Mouse (Mus musculus) R1 (cell line): ENCODE data around the gene Pcsk5.

Source experiments
- DNase-seq: peaks from one replicate; pipeline ENCODE4 v3.0.0-alpha.2; 2018; ENCODE audit warnings: low read depth, low spot score

The Pcsk5 gene

DNA sequence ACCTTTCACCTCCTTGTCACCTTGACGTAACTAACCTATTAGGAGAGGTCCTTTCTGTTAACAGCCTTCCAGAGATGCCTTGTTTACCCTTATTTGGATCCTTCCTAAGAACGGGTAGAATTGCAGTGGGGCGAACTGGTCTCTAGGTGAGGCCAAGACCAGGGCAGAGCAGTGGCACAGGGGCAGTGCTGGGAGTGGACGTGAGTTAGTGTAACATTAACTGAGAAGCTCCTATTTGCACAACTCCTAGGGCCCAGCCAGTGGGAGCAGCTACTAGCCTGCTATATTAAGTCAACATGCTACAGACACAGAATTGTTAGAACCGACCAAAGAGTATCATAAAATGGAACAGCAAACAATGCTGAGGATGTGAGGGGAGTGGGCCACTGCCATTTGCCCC is 30.8 kb downstream of the Pcsk5 start:
- no peak for DNase-seq

DNA sequence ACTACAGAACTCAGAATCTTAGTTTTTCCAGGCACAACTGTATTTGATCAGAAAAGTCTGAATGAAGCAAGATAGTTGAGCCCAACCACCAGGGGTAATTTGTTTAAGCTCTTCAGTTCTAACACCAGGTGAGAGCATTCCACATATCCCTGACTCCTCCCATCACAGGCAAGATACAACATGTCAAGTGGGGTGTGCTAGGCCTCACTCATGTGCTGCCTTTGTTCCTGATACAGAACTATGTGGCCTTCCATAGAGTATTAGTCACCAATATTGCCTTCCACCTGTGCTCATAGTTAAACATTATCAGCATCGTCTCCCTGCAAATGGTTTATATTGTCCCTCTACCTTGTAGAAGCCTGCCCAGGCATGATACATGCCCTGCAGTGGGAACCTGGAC is 36.6 kb downstream of the Pcsk5 start:
- DNase-seq = no peak

DNA sequence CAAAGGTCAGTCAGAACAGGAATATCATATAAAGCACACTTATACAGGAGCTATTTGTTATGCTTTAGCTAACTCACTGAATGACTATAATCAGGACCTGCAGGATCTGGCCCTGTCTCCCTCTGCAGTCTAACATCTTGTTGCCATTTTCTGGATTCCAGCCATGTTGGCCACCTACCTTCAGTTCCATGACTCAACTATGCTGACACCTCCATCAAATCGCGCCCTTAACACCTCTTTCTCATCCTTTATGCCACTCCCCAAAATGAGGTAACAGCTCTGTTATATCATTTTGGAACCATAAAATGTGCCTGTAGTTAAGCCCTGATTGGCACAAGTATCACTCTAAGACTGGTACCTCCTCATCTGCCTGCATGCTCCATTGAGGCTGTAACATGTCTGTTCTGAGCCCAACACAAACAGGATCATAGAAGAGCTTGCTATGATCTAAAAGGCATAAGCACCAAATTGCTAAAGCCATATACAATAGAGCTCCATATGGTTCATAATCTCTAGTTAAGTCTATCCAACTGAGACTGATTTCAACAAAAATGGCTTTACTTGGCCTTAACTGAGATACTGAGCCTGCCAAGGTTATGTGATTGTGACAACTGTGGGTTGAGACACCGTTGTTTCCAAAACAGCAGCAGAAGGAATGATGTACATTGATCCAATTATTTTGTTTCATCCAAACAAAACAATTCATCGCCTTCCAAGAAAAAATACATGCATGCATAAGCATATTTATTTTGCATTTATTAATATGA is 37.8 kb downstream of the Pcsk5 start:
- DNase-seq = no peak

DNA sequence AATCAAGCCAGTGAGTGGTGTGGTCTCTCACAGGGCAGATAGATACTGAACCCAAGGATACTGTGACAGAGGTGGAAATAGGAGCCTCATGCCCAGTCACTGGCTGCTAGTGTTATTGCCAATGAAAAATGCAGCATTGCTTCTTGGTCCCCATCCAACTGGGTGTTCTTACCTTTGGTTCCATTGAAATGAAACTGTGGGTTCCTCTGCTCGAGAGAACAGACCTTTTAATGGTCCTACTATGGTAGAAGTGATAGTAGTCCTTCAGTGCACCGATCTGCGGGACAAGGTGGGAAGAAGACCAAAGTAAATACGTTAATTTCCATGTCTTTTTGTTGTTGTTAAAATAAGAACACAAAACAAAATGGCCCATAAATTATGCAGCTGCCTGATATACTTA is 44.0 kb downstream of the Pcsk5 start:
- no peak for DNase-seq

DNA sequence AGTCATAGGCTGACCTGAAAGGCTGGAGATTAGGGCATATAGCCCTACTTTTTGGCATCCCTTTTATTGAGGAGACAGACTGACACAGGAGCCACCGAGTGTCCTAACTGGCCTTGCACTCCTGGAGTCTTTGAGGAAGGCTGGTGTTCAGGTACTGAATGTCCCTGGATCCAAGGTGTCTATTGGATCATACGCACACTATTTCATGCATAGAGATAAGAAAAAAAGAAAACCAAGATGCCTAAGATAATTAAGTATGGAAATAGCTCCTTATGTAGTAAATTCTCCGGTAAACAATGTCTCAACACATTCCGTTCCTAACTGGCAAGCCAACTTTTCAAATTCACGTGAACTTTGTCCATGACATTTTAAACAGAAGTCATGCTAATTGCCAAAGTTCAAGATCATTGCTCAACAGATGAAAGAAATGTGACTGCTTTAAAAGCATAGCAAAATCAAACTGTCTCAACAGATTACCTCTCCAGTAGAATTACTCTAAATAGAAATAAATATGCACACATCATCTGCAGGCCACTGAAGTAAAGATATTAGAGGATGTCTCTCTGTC is 45.9 kb downstream of the Pcsk5 start:
- DNase-seq = no peak

DNA sequence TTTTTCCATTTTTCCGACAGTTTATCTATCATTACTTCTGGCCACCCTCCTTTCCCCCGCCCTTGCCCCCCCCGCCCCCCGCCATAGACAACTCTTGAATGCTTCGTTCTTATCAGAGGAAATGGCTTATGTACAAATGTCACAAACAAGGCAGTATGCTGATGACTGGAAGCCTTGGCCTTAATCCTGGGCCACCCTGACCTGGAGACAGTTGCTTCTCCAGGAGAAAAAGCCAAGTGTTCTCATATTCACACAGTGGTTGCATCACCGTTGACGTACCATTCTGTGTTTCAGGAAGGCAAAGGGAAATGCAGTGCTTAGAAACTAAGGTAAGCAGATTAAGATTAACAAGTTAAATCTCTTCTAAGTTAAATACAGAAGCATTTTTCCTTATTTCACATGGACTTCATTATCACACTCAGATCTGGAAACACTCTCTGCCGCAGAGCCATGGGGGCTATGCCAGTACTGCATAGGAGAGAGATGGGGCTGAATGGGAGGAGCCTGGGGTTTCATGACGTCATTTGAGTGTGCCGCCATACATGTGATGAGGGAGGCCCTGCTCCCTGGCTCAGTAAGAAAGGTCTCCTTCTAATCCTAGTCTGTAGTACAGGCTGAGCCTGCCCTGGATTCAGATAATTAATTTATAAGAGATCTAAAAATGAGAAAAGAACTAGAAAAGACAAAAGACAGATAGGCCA is 48.7 kb downstream of the Pcsk5 start:
- peak; percentile 3 for DNase-seq

DNA sequence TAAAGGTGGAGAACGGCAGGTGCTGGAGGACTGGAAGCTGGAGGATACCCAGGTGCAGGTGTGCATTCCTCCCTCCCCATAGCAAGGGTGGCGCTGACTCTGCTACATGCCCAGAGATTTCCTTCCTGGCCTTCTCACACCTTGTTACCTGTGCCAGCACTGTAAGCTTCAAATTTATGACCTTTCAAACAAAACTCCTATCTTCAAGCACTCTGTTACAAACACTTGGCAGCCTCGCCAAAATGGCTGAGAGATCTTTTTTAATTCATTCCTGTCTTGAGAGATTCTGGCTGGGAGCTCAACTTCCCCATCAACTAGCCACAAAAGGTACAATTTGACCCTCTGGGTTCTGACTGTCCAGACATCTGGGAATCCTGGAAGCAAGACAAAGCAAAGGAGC is 50.7 kb downstream of the Pcsk5 start:
- DNase-seq = no peak

DNA sequence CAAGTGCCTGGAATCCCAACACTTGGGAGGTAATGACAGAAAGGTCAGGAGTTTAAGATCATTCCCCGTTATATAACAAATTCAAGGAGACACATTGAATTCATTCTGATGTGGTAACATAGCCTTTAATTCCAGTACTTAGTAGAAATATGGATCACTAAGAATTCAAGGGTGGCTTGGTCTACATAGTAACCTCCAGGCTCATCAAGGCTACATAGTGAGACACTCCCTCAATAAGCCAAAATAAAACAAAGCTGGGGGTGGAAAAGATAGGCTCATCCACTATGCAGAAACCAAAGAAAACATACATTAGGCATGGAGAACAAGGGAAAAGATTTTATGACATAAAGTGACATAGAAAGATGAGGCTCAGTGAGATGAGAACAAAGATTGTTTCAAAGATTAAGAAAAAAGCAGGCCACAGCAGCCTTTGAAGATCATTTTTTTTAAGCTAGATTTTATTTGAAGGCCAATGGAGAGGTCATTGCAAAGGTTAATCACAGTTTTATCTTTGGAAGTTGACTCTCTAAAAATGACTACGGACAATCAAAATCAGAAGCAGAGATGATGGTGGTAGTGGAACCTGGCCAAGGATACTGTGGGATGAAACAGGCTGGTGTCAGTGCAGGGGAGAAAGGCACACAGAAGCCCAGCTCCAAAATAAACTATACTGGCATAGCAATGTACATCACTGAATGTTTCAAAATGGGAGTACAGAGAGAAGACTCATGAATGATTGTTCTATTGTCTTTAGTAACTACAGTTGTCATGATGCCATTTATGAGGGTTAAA is 52.8 kb downstream of the Pcsk5 start:
- DNase-seq = no peak

DNA sequence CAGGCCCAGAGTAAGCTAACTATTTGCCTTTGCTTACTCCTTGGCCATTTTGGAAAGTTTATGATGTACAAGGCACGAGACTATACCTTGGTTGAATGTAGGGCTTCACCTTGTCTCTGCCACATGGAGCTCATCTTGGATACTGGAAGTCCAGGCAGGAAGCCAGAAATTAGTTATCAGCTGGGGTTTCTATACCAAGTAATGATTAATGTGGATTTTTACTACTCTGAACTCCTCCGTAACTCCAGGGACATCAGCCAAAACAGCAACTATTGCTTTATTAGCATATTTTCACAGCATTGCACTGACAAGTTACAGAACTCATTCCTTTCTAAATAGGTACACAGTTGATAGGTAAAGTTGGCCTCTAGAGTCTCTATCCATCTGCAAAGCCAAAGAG is 54.2 kb downstream of the Pcsk5 start:
- no peak for DNase-seq

DNA sequence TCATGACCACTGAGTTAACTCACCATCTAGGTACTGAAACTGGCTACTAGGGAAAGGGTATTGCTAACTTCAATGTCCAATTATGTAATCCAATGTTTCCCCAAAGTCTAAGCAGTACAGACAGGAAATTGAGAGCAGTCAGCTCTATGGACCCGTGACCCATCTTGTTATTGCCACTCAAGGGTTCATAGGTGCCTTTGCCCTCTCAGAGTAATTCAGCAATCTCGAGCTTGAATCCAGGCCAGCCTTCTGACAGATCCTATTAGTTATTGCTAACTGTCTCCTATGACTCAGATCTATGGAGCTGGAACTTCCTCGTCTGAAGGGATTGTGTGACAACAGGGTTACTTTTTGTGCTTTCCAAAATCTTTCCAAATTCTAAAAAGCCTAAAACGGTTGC is 56.1 kb downstream of the Pcsk5 start:
- DNase-seq = no peak

DNA sequence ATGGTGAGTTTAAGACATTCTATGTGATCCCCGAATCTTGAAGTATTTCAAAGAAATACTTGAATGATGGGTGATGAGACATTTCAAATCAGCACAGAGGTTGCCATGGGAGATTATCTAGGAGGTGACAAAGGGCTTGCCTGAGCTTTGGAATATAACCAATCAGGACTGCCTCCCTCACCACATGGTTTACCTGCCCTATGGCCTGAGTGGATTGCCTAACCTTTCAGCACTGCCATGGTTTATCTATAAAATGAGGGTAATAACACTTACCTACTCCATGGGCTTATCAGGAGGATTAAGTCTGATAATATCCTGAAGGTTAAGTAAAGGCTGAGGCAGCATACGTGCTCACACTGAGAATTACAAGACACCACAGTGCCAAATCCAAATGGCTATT is 61.5 kb downstream of the Pcsk5 start:
- no peak for DNase-seq

DNA sequence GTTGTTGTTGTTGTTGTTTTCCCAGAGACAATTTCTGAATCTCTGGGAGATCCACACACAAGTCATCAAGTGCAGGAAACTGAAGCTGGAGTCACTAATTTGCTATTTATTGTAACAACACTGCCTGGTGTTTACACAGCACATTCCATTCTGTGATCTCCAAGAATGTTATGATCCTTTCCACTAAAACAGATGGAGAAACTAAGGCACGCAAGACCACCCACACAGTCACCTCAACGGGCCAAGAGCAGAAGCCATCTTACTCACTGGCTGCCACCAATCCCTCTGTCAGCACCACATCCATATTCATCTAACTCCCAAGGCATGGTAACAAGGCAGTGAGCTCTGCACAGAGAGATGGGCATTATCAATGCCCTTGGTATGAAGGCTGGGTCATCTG is 62.3 kb downstream of the Pcsk5 start:
- no peak for DNase-seq

DNA sequence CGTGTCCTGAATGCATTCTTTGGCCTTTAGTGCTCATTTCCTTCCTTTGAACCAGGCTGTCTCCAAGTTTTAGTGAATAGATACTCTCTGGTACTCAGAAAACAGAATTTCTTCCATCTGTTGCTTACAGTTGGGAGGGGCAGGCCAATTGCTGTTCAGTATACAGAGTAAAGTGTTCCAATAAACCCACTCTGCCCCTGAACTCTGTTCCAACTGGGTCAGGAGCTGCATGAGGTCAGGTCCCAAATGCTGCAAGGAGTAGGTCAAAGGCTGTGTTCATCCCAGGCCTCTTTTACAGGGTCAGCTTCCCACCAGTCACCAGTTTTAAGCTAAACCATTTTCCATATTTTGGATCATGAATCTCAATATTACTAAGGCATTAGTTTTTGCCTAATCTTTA is 63.4 kb downstream of the Pcsk5 start:
- DNase-seq = no peak

DNA sequence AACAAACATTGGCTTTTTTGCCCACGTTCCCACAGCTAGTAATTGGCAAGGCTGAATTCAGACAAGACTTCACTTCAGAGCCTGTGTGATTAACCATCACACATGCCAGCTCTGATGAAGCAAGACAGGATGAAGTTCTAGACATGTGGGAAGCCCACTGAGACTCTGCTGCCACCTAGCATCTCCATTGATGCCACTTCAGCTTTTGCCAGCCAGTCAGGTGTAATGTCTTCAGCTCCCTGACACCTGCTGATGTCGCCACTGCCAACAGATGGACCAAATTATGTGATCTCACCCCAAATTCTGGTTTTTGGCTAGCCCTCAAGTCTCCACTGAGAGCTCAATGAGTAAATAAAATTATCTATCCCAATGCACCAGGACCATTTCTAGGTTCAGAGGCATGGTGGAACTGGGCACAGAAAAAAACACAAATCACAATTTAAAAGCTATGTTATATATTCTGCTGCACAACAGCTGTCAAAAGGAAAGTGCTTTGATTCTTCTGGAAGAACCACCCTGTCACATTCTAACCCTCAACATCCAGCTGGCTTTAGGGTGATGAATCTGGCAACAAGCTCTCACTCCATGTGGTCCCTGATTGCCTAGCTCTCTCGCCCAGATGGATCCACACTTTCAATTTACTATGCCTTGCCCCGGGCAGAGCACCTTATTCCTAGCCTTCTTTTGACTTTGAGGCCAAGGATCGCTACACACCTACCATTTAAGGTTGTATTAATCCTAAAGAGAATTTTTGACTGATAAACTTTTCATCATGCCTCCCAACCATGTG is 67.6 kb downstream of the Pcsk5 start:
- no peak for DNase-seq

DNA sequence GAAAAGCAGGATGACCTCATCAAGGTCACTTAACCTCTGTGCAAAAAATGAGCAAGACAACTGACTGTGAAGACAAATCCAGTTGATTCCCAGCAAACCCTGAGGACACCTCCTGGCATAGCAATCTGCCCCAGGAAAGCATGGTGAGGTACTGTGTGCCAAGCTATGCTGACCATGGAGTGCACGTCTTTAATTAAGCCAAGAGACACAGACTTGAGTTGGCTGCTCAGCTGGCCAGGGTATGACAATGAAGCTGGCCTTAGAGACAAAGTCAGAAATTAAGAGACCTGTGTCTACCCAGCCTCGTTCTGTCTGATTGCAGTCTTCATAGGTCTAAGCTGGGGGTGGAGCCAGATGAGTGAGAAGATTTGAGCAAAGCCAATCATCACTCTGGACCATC is 72.4 kb downstream of the Pcsk5 start:
- DNase-seq = no peak

DNA sequence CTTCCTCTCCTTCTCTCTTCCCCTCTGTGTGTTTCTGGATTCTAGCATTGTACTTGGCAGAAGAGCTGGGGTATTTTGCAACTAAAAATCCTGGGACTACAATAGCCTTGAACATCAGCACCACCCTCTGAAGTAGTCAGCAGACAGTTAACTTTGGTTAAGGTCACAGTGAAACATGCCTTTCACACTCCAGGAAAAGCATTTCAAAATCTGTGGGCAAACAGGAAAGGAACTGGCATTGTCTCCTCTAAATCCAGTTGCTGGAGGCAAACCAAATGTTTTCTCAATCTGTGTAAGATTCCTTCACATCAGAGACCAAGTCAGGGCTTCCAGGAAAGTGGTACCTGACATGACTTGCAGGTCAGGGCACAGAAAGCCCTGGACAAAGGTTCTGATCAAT is 74.7 kb downstream of the Pcsk5 start:
- no peak for DNase-seq

DNA sequence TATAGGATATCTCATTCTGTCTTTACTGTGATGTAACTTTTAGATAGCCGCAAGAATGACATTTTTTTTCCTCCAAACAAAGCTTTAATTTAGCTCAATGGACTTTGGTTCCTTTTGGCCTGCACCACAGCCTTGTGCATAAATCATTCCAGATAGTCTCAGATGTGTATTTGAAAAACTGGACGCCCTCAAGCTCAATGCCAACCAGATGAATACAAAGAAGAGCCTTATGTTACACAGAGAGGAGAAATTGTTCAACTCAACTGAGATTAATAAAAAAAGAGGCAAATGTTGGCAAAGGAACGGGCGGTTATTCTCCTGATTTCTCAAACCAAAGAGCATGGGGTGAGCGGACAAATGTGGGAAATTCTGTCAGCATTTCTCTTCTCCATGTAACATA is 75.8 kb downstream of the Pcsk5 start:
- DNase-seq = no peak

DNA sequence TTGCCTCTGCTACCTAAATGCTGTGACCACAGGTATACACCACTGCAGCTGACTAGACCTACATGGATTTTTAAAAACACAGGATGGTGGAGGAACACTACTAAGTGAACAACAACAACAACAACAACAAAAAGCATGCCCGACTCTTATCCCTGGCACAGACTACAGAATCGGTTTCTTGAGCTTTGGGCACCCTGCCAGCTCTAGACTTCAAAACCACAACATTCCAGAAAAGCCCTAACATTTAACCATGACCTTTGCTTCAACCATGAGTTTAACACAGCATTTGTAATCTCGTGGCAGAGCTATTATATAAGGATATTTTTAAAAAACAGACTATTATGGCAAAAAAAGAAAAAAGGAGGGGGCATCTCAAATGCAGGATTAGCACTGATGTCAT is 84.6 kb downstream of the Pcsk5 start:
- DNase-seq = no peak

DNA sequence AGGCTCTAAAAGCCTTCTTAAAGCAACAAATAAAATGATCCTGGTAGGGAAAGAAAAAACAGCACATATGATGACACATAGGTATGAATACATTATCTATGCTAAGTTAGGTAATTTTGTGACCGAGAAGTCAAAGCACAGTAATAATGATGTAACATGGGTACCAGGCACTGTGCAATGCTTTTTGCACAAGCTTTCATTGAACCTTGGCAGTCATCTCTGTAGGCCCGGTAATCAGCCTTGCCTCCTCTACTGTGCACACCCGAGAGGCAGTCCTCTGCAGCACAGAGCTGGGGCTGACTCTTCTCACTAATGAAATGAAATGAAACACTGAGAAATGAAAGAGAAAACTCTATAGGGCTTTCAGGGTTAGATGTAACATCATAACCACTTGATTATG is 89.1 kb downstream of the Pcsk5 start:
- DNase-seq = no peak

DNA sequence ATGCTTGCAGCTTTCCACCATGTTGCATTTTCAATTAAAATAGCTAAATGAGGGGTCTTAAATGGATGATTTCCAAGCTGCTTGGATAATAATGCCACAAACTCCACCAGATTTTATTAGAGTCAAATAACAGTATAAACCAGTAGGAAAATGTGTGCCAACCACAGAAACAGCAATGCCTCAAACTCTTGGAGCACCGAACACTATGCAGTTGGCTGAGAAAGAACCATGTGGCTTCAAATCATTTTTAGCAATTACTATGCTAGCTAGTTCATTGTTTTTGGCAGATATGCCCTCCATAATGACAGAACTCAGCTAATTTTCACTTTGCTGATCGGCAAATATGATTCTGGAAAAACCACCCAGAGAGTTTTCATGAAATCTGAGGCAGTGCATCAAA is 92.1 kb downstream of the Pcsk5 start:
- DNase-seq = no peak

DNA sequence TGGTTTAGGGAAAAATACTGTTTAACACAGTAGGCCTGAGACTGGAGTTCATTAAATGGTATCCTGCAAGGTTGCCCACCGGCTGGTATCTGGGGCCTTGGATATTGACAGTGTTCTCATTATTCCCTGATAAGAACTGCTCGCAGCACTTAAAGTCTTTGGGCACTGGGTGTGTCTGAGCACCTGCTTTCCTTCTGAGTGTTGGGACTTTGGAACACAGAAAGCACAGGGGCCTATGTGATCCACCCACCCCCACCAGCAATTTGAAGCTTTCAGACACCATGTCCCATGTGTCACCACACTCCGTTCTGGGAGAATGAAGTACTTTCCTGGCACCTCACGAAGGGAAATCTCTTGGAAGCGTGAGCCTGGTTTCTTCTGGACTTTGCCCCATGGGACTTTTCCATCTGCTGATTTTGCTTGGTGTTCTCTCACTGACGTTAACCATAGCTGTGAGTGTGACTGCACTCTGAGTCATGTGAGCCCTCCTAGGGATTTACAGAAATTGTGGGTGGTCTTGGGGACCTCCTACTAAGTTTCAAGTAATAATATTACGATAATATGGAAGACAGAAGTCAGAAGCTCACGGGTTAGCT is 92.9 kb downstream of the Pcsk5 start:
- DNase-seq = no peak
